Mouse (Mus musculus) left cerebral cortex, postnatal 10 days (tissue): ENCODE measurements around the gene Mrps34. TPM values are rescaled to one million over a fixed set of nuclear protein-coding genes. Genes with fewer than 3 reads are reported as not detected.

Experiments
- DNase-seq, 2 experiments: peaks; one replicate each; pipeline ENCODE4 v3.0.0; 2021 to 2022; ENCODE audit warnings: low spot score in 2 of 2, mixed read lengths in 1 of 2; ENCODE audit errors: extremely low spot score in 1 of 2
- intact Hi-C: fragments of 180-260 bp; cut with DNase I; formaldehyde crosslinking; loops from one replicate; pipeline ENCODE4 v1.15.1; 2025
- total RNA-seq, 2 experiments: library from RNA; stranded (reverse); gene quantifications; 2 replicates each; pipeline ENCODE4 v1.2.3; 2021

The Mrps34 gene
- total RNA-seq, 2 experiments from 2014 or later = 58.4 to 64.8 TPM

DNA sequence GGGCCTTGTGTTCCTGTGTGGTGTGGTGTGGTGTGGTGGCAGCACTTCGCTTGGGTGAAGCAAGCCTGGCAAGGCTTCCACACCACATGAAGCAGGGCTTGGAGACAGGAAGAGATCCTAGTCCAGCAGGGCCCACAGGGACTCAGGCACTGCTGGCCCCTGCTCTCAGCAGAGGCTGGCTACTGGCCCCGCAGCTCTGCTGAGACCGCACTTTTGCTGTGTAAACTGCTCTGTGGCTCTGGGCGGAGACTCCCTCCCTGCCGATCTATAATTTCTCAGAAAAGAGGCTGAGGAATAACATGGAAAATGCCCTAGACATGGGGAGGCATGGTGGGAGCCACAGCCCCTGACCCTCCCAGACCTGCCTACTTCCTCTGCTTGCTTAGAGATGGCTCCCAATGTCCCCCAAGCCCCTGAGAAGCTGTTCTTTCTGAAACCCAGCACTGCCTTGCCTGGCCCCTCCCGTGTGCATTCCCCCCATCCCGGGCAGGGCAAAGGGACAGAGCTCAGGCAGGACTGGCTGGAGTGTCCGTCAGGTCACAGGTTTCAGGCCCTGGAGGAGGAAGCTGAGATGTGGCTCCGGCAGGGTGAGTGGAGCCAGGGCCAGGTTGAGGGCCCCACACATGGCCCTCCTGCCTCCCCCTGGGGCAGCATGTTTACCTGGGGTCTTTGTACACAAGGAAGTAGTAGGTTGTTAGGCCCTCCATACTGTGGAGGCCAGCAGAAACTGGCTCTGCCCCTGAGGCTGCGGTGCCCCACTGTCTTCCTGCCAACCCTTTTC lies 17.4 kb upstream of the Mrps34 start:
- intact Hi-C loops = no loop called here
- DNase-seq = no peak

DNA sequence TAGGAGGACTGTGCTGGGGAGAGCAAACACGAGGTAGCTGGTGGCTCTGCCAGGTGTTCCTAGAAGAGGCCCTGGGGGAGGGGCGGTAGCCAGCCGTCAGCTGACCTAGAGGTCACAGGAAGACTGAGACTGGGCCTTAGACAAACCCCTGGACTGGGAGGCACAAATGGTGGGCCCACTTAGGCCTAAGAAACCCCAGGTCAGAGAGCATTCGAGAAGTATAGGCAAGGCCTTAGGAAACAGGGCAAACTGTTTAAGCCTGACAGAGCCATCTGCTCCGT lies 16.9 kb upstream of the Mrps34 start:
- no peak for DNase-seq
- intact Hi-C loops = no loop called here

DNA sequence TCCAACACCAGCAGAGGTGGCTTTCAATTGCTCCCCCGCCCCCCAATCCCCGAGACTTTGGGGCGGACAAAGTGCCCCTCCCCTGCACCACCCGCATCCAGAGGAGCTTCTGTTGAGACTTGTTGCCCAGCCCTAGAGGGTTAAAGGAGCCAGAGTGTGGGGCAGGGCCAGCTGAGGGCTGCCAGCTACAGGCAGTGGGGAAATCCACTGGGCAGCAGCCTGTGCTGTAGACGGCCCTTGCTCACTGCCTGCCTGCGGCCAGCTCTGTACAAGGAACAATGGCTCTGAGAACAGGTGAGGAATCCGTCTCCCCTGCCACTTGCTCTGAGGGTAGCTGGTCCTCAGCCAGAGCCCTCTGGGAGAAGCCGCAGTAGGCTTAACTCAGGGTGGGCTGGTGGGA lies 16.4 kb upstream of the Mrps34 start:
- intact Hi-C loops = no loop called here
- DNase-seq = no peak

DNA sequence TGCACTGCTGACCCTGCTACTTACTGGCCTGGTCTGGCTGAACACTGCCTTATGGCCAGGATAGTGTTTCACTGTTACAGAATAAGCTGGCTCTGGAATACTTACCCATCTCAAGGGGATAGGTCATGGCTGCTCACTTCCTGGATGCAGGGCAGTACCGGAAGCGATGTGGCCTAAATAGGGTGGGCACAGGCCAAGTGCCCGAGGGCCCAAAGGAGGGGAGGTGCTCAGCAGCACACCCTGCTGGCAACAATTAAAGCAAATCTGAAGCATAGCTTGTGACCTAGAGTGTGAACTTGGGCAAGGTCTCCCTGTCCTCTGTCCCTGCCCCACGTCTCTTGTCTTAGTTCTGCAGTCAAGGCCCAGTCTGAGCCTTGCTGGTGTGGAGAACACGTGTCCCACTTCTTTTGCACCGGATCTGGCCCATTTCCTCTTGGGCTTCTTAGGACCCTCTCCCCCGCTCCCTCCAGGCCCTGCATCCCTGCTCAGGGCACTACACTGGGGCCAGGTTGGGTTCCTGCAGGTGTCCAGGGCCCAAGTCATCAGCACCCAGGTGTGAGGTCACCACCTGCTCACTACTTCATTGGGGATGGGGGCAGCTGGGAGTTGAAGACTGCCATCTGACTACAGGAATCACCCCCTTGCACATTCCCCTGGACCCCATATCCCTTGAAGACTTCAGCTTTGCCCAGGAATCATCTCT lies 13.0 kb upstream of the Mrps34 start:
- no peak for DNase-seq

DNA sequence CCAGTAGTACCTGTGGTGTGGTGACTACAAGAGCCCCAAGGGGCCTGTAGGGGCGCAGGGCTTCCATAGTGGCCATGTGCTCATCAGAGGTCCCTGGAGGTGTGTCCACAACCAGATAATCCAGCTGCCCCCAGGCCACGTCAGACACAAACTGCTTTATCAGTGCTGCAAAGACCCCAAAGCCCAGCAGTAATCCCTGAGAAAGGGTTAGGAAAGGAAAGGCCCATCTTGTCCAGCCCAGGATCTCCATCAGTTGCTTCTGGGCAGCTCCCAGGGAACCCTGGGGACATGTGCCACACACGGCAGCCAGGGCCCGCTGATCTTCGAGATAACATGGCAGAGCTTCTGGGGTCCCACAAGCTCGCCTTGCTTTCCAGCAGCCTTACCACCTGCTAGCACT lies 10.5 kb upstream of the Mrps34 start:
- DNase-seq = no peak
- intact Hi-C loops = loop anchor here (5.0 kb wide), 1 partner anchor 147 kb away; the partner anchor contains the start of gene Msrb1

More for the DNA sequence above, 13.0 kb upstream of the Mrps34 start:
- intact Hi-C loops = loop anchor here (5.0 kb wide), 1 partner anchor 145 kb away; the partner anchor contains the start of gene Msrb1

DNA sequence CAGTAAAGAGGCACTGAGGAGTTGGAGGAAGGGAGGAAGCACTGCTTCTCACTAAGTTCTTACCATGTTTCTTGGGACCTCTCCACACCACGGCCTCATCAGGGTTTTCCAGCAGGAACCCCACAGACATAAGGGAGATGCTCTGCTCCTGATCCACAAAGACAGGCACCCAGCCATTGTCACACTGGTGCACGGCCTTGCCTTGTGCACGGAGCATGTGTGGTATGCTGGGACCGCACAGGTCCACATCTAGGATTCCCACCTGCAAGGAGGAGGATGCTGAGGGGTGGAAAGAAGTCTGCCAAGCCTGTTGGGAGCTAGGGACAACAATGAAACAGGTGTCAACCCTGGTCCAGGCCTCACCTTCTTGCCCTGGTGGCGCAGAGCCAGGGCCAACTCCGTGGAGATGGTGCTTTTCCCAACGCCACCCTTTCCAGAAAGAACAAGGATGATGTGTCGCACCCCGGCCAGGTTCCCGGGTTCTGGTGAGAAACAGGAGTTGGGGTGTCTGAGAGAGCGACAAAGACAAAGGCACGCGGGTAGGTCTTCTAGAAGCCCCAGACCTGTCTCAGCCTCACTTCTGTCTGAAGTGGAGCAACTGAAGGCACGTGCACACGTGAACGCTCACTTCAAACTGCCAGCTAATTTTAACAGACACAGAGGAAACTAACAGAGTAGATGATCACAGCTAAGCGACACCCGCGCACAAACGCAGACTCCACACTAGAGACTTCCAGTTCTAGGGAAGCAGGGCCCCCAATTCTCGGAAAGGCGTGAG lies 9.4 kb upstream of the Mrps34 start:
- intact Hi-C loops = no loop called here
- peak in 1 of 2 experiments; percentile 55 for DNase-seq

DNA sequence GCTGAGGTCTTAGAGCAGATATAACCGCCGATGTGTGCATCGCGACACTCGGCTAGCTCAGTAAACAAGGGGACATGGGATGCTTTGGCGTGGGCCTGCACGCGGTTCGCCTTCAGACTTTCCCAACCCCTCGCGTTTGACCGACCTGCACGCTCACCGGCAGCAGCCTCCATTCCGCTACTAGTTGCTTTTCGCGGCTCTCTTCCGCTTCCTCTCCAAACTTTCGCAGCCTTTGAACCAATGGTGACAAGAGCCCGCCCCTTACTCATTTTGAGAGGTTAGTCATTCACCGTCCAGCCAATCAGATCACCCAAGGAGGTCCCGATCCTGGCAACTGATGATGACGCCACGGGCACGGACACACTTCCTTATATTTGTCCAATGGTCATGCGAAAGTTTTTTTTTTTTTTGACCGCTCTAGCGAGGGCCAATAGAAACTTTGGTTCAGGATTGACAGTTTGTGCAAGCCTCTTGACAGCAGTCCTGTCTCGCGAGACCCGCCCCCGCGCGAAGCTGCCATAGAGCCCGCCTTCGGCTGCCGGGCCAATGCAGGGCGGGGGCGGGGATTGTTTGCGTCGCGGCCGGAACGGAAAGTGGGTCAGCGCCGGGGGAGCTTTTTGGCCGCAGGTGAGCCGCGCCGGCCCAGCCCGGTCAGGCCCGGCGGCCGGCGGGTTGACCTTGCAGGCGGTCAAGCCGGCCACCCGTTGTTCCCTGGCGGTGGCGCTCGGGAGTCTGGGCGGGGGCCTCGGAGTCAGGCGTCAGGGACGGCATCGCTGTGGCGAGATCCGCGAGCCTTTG lies 8.6 kb upstream of the Mrps34 start, which contains the start of the genes Nubp2 and Spsb3:
Nubp2 (minus strand) TSS at position 216 of the 798 bp plus-strand sequence.
Spsb3 (plus strand) TSS at position 510 of the 798 bp plus-strand sequence.
- intact Hi-C loops = no loop called here
- peak; percentile 99 to 100 for DNase-seq

DNA sequence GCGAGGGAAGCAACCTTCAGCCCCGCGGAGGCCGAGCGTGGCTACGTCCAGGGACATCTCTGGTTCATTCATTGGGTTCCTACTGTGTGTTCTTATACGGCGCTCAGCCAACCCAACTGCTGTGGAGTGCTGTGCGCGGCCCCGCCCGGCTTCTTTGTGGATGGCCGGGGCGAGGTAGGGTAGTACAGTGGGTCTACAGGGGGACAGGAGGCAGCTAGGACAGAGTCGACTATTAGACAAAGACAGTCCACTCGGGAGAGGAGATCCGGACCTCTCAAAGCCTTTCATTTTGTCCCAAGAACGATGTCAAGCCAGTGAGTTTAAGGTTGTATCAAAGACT lies 8.0 kb upstream of the Mrps34 start:
- no peak for DNase-seq
- intact Hi-C loops = no loop called here

DNA sequence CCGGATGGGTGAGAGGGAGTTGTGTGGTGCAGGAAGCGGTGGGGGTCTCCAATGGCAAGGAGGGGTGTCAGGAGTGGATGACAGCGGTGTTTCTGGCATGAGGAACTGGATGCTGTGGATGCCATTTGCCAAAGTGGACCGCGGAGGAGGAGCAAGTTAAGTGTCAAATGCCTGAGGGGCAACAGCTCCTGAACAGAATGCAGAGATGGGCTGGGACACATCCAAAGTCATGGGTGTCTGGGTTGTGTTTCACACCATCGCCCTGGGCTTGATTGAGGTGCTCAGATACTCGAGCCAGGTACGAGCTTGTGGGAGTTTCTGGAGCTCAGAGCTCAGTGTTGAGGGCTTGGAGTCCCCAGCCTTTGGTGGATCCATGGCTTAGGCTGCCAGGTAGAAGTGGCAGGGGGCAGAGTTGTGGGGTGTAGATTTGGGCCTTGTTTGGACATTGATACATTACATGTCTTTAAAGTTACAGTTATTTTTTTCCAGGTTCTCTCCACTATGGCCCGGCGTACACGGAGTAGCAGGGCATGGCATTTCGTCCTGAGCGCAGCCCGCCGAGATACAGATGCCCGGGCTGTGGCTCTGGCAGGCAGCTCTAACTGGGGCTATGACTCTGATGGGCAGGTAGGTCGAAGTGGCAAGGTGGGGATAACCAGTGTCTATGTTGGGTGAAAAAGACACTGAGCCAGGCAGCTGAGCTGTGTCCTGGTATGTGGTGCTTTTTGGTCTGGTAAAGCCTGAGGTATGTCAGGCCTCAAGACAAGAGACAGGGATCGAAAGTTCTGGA lies 7.4 kb upstream of the Mrps34 start:
- DNase-seq = peak in 1 of 2 experiments; percentile 43
- intact Hi-C loops = no loop called here

DNA sequence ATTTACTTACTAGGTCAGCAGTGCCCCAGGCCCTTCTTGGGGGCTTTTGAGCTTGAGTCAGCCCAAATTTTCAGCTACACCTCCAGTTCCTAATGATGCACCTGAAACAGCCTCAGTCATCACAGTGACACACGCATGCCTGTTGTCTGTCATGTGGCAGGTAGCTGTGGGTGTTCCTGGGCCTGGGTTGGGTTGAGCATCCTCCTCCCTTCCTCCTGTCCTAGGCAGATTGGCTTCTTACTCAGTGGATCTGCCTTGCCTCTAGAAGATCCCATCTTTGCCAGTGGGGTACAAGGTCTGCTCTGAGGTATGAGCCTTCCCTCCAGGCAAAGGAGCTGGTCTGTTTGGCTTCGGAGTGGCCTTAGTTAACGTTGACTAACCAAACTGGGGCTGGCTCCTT lies 6.1 kb upstream of the Mrps34 start:
- DNase-seq = no peak
- intact Hi-C loops = no loop called here

DNA sequence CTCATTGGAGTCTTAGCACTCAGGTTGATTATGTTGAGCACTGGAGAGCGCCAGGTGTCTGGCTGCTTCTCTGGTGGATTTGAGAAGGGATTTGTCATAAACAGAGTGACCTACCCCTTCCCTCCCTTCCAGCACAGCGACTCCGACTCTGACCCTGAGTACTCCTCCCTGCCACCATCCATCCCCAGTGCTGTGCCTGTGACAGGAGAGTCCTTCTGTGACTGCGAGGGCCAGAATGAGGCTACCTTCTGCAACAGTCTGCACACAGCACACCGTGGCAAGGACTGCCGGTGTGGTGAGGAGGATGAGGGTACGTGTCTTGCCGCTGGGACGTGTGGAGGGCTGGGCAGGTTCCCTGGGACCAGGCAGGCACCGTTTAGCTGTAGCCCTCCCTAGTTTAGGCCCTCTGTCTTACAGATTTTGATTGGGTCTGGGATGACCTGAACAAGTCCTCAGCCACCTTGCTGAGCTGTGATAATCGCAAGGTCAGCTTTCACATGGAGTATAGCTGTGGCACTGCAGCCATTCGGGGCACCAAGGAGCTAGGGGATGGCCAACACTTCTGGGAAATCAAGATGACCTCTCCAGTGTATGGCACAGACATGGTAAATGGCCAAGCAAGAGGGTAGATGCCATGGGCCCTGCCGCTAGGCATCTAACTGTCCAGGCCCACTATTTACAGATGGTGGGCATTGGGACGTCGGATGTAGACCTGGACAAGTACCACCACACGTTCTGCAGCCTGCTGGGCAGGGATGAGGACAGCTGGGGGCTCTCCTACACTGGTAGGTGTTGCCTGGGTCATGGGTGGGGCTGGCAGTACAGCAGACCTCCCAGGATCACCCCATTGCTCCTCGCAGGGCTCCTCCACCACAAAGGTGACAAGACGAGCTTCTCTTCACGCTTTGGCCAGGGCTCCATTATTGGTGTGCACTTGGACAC lies 4.5 kb upstream of the Mrps34 start:
- intact Hi-C loops = no loop called here
- no peak for DNase-seq

DNA sequence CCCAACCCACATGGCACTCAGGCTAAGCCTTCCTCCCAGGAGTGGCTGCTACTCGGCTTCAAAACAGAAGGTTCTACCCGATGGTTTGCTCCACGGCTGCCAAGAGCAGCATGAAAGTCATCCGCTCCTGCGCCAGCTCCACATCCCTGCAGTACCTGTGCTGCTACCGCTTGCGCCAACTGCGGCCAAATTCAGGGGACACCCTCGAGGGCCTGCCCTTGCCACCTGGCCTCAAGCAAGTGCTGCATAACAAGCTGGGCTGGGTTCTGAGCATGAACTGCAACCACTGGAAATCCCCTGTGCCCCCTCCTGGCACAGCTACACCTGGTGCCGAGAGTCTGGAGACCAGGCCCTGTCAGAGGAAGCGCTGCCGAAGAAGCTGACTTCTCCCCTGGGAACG lies 3.6 kb upstream of the Mrps34 start:
- peak in 1 of 2 experiments; percentile 33 for DNase-seq
- intact Hi-C loops = no loop called here

DNA sequence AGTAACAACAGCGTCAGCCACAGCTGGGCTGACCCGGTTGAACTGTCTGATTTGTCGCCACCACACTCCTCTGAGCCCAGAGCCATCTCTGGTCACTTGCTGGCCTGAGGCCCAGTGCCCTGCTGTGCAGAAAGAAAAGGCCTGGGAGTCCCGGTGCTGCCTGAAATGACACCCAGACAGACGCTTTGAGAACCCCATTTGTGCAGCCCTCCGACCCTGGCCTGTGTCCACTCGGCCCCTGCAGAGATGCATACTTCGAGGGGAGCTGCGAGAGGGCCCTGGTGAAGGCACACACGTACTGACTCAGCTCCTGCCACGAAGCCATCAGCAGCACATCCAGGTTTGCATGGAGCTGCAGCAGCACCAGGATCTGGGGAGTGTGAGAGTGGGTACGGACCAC lies 2.1 kb upstream of the Mrps34 start:
- DNase-seq = peak in 1 of 2 experiments; percentile 36
- intact Hi-C loops = no loop called here

DNA sequence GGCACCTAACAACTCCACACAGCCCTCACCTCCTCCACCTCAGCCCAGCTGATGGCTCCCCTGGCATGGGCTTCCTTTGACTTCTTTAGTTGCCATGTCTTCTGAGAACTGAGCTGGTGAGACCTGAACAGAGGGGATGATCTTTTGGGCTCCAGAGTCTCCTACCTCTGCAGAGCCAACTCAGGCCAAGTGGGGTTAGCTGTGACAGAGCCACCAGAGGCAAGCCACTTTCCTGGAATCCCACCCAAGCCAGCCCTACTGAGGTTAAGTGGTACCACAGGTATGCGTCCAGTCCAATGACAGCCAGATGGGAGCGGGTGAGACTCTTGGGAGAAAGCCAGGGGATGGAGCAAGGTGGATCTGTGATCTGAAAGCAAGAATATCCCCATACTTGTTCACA lies 1.6 kb upstream of the Mrps34 start:
- no peak for DNase-seq
- intact Hi-C loops = no loop called here

DNA sequence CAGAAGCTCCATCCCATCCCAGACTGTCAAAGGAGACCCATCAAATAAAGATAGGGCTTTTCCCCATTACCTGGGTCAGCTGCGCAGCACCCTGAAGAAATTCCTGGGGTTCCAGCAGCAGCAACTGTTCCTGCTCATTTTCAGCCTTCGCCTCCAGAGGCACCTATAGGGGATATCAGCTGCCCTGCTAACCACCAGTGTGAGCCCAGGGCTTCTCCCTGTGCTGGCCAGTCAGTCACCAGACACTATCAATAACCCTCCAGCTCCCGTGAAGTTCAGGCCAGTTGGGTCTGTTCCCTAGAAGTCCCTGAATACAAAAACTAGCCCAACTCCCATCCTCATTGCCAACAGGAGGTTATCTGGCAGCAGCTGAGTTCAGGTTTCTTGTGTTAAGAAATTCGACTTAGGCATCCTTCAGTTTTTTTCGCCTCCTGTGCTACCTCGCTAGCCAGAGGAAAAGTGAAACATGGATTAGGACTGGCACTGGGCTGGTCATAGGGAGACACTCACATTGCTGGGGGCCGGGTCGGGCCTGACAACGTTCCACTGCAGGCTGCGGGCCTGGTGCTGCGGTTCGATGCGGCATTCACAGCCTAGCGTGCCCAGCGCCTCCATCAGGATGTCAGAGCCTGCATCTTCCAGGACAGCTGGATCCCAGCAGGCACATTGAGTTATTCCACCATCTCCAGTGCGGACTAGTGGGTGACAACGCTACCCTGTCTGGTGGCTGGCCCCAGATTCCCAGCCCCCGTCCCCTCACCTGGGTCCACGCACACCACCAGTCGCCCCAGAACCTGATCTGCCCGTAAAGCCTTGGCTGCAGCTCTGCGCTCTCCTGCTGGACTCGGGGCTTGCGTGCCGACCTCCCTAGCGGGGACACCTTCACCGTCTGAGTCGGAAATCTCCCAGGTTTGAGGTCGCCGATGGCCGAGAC lies 588 bp upstream of the Mrps34 start:
- intact Hi-C loops = no loop called here
- peak in 1 of 2 experiments; percentile 54 for DNase-seq

DNA sequence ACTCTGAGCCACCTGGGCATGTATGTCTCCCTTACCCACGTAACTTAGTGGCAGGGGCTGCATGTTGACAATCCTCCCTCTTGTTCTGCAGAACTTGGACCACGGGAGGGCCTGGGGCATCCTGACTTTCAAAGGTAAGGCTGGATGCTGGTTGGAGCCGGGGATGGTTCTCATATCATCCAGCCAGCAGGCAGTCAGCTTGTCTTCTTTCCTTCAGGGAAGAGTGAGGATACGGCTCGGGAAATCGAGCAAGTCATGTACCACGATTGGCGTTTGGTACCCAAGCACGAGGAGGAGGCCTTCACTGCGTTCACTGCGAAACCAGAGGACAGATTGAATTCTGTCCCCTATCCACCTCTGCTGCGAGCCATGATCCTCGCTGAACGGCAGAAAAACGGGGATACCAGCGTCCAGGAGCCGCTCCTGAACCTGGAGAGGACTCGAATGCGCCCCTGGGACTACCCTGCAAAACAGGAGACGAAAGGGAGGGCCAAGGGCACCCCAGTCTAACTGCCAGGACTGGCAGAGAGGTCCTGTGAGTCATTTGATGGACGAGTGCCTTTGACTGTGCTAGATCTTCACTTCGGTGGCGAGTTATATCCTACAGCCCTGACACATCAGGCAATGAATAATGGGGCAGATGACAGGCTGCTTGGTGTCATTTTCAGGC lies 790 bp downstream of the Mrps34 start:
- intact Hi-C loops = no loop called here
- no peak for DNase-seq
